Mouse (Mus musculus) v-Abl transformed pro-B cells (cell line): Measurements from ENCODE around the gene Ints11.

Experiments used
- in situ Hi-C, 2 experiments: fragments of 400-800 bp; cut with MboI; formaldehyde crosslinking; loops; one replicate each; pipeline ENCODE4 v1.15.1; 2025; ENCODE audit not compliant: unreplicated experiment in 2 of 2

Gene Ints11

DNA sequence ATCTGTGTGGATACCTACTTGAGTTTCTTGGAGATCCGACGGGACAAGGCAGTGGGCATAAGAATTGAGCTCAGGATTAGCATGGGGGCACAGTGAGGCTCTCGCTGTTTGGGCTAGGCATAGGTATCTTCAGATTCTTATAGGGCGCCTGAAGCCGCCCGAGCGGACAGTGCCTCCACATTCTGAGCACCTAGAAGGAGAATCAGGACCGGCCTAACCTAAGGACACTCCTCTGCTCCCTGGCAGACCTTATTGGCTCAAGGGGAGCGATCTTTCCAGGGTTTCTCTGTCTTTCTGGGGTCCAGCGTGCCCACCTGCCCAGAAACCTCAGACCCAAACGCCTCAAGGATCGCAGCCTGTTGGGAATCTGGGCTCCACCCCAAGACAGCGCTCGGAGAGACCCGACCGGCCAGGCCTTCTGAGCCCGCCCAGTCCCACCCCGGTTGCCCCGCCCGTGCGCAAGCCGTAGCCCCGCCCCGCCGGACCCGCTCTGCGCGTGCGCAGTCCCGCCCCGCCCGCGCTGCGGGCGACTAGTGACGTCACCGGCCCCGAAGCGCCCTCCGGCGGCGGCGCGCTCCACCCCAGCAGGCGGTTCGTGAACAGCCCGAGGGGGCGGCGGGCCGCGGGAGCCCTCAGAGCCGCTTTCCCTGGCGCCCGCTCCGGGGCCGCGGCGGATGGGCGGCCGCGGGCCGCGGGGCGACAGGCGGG is 22.3 kb upstream of the Ints11 start, which contains the start of gene Dvl1:
Dvl1 (plus strand) TSS at position 532 of the 708 bp plus-strand sequence.
- in situ Hi-C loops = no loop called here

- in situ Hi-C loops = no loop called here
These were observed 21.6 kb upstream of the Ints11 start for GRCm38 (mm10) chr4:155847591-155848352.

- in situ Hi-C loops = no loop called here
These were observed 20.8 kb upstream of the Ints11 start for GRCm38 (mm10) chr4:155848434-155849095.

DNA sequence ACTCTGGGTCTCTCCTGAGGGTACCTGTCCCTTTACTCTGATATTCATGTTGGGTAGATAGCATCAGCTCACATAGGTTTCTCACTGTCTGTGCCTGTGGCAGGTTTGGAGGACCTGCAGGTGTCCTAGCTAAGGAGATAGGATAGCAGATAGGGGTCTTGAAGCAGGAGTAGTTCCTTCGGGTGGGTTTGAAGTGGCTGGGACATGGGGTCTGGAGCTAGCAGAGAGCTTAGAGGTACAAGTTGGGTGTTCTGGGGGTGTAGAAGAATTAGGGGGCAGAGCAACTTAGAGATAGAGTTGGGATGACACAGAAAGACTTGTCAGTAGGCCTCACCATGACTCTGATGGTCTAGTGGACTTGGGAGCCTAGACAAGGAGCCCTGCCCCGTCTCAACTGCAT is 20.0 kb upstream of the Ints11 start:
- in situ Hi-C loops = no loop called here

DNA sequence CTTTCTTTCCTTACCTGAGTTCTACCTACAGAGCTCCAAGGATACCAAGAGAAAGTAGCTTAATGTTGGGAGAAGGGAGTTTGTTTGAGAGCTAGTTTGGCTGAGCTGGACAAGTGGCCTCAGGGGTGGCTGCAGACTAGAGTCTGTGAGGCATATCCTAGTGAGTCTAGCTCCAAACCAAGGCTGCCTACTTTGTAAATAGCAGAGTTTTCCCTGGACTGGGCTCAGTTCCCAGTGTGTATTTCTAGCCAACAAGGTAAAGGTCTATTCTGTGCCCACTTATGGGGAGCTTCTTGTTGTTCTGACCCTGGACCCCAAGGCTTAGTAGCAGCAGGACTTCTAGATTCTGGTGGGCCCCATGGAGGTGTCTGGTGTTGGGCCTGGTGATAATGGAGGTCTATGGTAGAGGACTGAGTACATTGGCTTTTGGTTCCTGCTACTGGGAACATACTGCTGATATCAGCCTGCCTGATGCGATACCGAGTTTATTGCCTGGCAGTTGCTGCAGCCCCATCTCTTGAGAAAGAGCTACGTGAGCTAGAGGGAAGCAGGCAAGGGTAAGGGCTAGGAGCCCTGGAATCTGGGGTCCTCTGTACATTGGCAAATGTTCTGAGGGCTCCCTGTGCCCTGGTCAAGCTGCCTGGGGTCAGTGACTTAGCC is 19.4 kb upstream of the Ints11 start:
- in situ Hi-C loops = no loop called here

DNA sequence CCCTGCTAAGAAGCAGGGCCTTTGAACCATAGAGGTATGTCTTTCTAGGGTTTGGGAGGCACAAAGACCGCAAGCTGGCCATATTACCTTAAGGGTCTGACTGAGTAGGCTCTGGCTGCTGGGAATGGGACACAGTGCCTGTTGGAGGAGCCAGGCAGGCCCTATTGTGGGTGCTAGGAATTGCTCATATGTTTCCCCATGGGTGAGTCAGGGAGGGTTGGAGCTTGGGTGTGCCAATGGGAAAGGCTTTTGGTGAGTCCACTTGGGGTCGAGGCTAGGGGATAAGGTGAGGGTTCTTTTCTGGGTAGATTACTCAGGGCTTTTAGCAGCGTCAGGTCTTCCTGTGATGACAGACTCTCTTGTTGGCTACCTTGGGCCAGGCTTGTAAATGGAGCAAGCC is 18.0 kb upstream of the Ints11 start:
- in situ Hi-C loops = no loop called here

- in situ Hi-C loops = no loop called here
These were observed 17.4 kb upstream of the Ints11 start for GRCm38 (mm10) chr4:155851951-155852411.

DNA sequence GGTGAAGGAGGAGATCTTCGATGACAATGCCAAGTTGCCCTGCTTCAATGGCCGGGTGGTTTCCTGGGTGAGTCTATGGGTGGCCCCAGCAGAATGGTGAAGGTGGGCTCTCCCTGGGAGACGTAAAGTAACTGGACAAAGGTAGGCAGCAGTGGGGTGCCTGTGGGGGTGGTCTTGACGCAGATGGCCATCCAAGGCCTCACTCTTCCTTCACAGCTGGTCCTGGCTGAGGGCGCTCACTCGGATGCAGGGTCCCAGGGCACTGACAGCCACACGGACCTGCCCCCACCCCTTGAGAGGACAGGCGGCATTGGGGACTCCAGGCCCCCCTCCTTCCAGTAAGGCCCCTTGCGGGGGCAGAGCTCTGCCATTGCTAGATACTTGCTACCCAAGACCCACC is 15.9 kb upstream of the Ints11 start:
- in situ Hi-C loops = no loop called here

DNA sequence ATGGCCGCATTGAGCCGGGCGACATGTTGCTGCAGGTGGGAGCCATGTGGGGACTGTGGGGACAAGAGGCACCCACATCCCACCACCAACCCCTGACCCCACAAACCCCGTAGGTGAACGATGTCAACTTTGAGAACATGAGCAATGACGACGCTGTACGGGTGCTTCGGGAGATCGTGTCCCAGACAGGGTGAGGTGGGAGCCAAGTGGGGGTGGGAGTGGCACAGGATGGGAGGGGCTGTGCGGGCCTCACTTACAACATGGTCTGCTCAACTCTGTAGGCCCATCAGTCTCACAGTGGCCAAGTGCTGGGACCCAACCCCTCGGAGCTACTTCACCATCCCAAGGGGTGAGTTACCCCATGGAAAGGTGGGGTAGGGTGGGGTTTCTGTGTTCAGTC is 14.4 kb upstream of the Ints11 start:
- in situ Hi-C loops = no loop called here

- in situ Hi-C loops = no loop called here
These were observed 13.3 kb upstream of the Ints11 start for GRCm38 (mm10) chr4:155856071-155856470.

- in situ Hi-C loops = no loop called here
These were observed 12.5 kb upstream of the Ints11 start for GRCm38 (mm10) chr4:155856881-155857280.

DNA sequence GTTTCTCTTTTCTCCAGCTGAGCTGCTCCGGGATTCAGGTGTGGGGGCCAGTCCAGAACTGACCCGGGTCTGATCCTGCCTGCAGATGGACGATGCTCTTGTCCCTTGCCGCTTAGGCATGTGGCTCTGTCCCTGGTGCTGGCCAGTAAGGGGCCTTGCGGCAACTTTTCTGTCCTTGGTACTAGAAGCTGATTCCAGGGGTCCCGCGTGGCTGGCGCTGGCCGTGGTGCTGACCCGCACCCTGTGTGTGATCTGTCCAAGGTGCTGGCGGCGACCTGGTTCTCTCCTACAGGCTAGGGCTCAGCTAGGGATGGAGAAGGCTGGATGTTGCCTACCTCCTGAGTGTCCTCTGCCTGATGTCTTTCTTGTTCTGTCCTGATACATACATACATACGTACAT is 10.0 kb upstream of the Ints11 start:
- in situ Hi-C loops = no loop called here

DNA sequence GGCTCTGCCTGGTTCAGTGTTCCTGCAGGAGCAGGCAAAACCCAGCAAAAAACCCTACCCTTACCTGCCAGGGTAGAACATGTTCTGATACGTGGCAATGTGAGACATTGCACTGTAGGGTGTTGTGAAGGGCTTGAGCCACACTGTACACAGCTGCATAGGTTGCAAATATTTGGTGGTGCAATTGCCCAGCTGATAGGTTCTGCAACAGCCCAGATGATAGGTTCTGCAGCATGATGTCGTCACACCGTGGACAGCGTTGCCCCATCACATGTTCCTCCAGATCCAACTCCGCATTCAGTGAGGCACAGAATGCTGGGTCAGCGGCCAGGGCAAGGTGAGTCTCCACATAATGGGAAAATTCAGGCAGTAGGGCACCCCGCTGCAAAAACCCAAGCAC is 7.6 kb upstream of the Ints11 start:
- in situ Hi-C loops = no loop called here

DNA sequence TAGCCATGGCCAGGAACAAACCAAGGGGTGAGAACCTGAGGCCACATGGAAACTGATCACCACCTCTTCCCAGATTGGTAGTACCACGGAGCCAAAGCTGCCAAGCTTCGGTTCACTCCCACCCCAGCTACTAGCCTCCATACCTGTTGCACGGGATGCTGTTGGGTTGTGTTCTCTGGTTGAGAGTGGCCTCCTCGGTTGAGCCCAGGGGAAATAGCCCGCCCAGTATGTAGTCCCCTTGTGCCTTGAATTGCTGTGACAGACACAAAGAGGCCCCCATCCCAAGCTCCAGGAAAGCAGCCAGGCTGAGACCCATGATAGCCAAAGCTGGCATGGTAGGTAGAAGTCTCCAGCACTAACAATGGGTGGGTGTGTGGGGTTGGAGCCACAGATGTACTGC is 6.3 kb upstream of the Ints11 start, which contains the start of gene Tas1r3:
Tas1r3 (minus strand) TSS at position 362 of the 400 bp plus-strand sequence.
- in situ Hi-C loops = no loop called here

- in situ Hi-C loops = no loop called here
These were observed 590 bp upstream of the Ints11 start for GRCm38 (mm10) chr4:155868614-155869298.

DNA sequence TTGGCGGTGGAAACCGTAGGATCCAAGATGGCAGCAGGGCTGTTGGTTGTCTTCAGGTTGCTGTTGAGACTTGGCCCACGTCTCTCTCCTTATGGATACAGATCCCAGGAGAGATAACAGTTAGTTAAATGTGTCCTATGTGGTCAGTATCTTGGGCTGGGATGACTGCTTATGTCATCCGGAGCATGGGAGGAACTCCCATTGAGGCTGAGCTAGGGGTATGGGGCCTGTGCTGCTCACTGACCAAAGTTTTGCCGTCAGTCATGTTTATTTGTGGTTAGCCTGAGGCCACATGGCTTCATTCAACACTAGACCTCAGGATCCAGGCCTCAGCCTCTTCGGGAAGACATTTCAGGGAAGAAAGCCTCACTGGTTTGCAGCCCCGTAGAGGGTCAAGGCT is 2.1 kb downstream of the Ints11 start:
- in situ Hi-C loops = no loop called here

DNA sequence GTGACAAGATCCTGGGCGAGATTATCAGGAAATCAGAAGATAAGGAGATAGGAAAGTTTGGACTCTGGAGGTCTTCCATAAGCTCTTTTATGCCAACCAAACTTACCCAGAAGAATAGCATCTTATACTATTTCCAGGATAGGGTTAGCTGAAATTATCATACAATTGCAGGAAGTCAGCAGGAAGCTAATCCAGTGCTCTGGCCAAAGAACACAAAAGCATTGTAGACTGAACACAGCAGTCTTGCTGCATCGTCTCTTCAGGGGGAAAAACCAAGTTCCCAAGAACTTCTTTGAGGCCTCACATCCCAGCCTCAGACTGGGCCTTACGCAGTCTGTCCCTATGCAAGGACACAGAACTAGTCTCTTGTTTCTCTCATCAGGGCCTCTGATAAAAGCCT is 14.2 kb downstream of the Ints11 start:
- in situ Hi-C loops = no loop called here

DNA sequence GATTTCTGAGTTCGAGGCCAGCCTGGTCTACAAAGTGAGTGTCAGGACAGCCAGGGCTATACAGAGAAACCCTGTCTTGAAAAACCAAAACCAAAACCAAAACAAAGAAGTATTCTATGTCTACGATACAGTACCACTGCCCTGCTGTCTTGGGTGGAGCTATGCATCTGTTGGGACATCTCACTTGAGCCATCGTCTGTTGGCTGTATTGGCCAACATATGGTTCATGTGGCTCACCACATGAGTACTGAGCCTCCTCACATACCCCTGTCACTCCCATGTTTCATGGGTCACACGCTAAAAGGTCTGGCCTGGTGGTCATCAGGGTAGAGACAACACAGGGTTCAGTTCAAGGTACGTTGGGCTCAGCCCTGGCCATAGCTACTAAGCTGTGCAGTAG is 17.0 kb downstream of the Ints11 start:
- in situ Hi-C loops = no loop called here

DNA sequence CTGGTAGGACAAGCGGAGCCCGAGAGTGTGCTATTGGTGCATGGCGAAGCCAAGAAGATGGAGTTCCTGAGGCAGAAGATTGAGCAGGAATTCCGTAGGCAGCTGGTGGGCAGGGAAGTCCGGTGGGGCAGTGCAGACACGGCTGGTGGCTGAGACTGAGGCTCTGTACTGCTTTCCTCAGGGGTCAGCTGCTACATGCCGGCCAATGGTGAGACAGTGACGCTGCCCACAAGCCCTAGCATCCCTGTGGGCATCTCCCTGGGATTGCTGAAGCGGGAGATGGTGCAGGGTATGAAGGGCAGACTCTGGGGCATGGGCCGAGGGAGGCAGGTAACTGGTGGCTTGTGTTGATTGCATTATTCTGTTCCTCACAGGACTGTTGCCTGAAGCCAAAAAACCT is 18.3 kb downstream of the Ints11 start:
- in situ Hi-C loops = no loop called here

- in situ Hi-C loops = no loop called here
These were observed 18.8 kb downstream of the Ints11 start for GRCm38 (mm10) chr4:155888181-155888580.
